Mouse (Mus musculus) erythroblast, embryonic 14.5 days (primary cell): ENCODE measurements around the gene Larp1b.

Experiments
- GATA1 ChIP-seq: IDR thresholded peaks from 2 replicates; pipeline ENCODE4 v1.6.1; 2012; ENCODE audit warnings: low read length, inconsistent platforms, mixed read lengths
- TAL1 ChIP-seq: IDR thresholded peaks from 3 replicates; pipeline ENCODE4 v1.6.1; 2012; ENCODE audit warnings: low read length, inconsistent platforms, mixed read lengths

- TF ChIP-seq TAL1, result no peak
- no peak for TF ChIP-seq GATA1
Observed at GRCm38 (mm10) chr3:41030705-41031104, 81.1 kb downstream of the Larp1b start.
